Mouse (Mus musculus): ENCODE results near the gene Irf1.
"Not testable (repeated sequence)": the region's sequence is repeated elsewhere in the genome, so short reads cannot be mapped to it uniquely, and the experiment has no call there.

Irf1 gene

GRCm38 (mm10) chr11:53769760-53770124 is at the start of gene Irf1:
TSS of gene Irf1 (plus strand) at chr11:53770014.
- peak; percentile 66 for DNase-seq

GRCm38 (mm10) chr11:53720715-53721114 is 49.1 kb upstream of the Irf1 start, which contains the start of gene Il5:
TSS of gene Il5 (plus strand) at chr11:53720794.
- DNase-seq: no peak

- no peak for DNase-seq
Measured at GRCm38 (mm10) chr11:53731457-53731856, 38.4 kb upstream of the Irf1 start.

- no peak for DNase-seq
Measured at GRCm38 (mm10) chr11:53732244-53732643, 37.6 kb upstream of the Irf1 start.

GRCm38 (mm10) chr11:53733824-53734223 is 36.0 kb upstream of the Irf1 start:
- no peak for DNase-seq

GRCm38 (mm10) chr11:53734431-53734830 is 35.4 kb upstream of the Irf1 start:
- DNase-seq: no peak

- DNase-seq: no peak
Measured at GRCm38 (mm10) chr11:53734970-53735681, 34.7 kb upstream of the Irf1 start.

GRCm38 (mm10) chr11:53735682-53736245 is 34.0 kb upstream of the Irf1 start:
- peak; percentile 73 for DNase-seq

GRCm38 (mm10) chr11:53736771-53737572 is 32.8 kb upstream of the Irf1 start:
- DNase-seq: peak; percentile 37

- DNase-seq: peak; percentile 30
Measured at GRCm38 (mm10) chr11:53737573-53737946, 32.3 kb upstream of the Irf1 start.

- DNase-seq: no peak
Measured at GRCm38 (mm10) chr11:53742353-53742752, 27.5 kb upstream of the Irf1 start.

GRCm38 (mm10) chr11:53745260-53745659 is 24.6 kb upstream of the Irf1 start:
- no peak for DNase-seq

GRCm38 (mm10) chr11:53747985-53748384 is 21.8 kb upstream of the Irf1 start:
- DNase-seq: no peak

GRCm38 (mm10) chr11:53748614-53749013 is 21.2 kb upstream of the Irf1 start:
- DNase-seq: no peak

GRCm38 (mm10) chr11:53749306-53749705 is 20.5 kb upstream of the Irf1 start:
- no peak for DNase-seq

- no peak for DNase-seq
Measured at GRCm38 (mm10) chr11:53749716-53750352, 20.0 kb upstream of the Irf1 start.

GRCm38 (mm10) chr11:53755011-53755595 is 14.7 kb upstream of the Irf1 start:
- DNase-seq: no peak

- DNase-seq: no peak
Measured at GRCm38 (mm10) chr11:53757612-53758011, 12.2 kb upstream of the Irf1 start.

- DNase-seq: not testable (repeated sequence)
Measured at GRCm38 (mm10) chr11:53758033-53758432, 11.8 kb upstream of the Irf1 start.

- DNase-seq: no peak
Measured at GRCm38 (mm10) chr11:53758791-53759351, 10.9 kb upstream of the Irf1 start.

GRCm38 (mm10) chr11:53759545-53760406 is 10.0 kb upstream of the Irf1 start:
- DNase-seq: no peak

- DNase-seq: no peak
Measured at GRCm38 (mm10) chr11:53761284-53761683, 8.5 kb upstream of the Irf1 start.

All from cerebellum, adult 9-11 months (tissue).